Mouse (Mus musculus): Measurements from ENCODE around the gene Cep170.

- TF ChIP-seq POLR2A (IDR thresholded peaks at IDR 0.05; ENCODE audit: insufficient read depth, low read depth, low read length), result no peak
- no peak for TF ChIP-seq CTCF (IDR thresholded peaks at IDR 0.05; ENCODE audit: insufficient read depth, low read depth, low read length)
These were observed 4.3 kb upstream of the Cep170 start for GRCm38 (mm10) chr1:176818147-176818546.

Data from olfactory bulb, adult 2 months (tissue).